Mouse (Mus musculus): ENCODE measurements around the gene Ppp1r12c. TPM values are rescaled to one million over a fixed set of nuclear protein-coding genes. Genes with fewer than 3 reads are reported as not detected.

Ppp1r12c gene
- polyA plus RNA-seq, 1 experiment from 2014 or later: 33.0 TPM

- Histone ChIP-seq H3K4me3 (ENCODE audit: low read depth, low read length) (no peak overlapping the region), H3K27me3 (ENCODE audit: control insufficient read depth, insufficient read depth, low read length) (0 out of 2 replicates have a peak, but pooled peaks cover 4% of the 10 kb centered on the region), H3K36me3 (replicated peaks; ENCODE audit: control insufficient read depth, insufficient read depth, low read depth, low read length) (no peaks in the 10 kb centered on the region), H3K9me3 (replicated peaks; ENCODE audit: control insufficient read depth, low read length) (no peaks in the 10 kb centered on the region), H3K9ac (replicated peaks; ENCODE audit: low read length) (no peak overlapping the region), H3K4me2 (ENCODE audit: low read depth, low read length) (no peak overlapping the region), H3K27ac (replicated peaks; ENCODE audit: low read depth, low read length) (no peak overlapping the region), H3K4me1 (ENCODE audit: control insufficient read depth, insufficient read depth, low read length) (no peaks in the 10 kb centered on the region)
- DNase-seq (ENCODE audit: low spot score): no peak
- no peak for ATAC-seq (replicated peaks; ENCODE audit: insufficient number of reproducible peaks, low FRiP score, low TSS enrichment, low read depth)
- WGBS: 82% methylated on average over 6 of the region's 6 CpGs
Measured at GRCm38 (mm10) chr7:4522292-4522691, 20.8 kb upstream of the Ppp1r12c start.

GRCm38 (mm10) chr7:4521231-4522003 lies 19.9 kb upstream of the Ppp1r12c start:
- Histone ChIP-seq H3K36me3 (replicated peaks; ENCODE audit: control insufficient read depth, insufficient read depth, low read depth, low read length) (no peaks in the 10 kb centered on the region), H3K4me3 (ENCODE audit: low read depth, low read length) (peak overlapping the region; percentile 3; the same call in 1 of the 2 replicates), H3K27me3 (ENCODE audit: control insufficient read depth, insufficient read depth, low read length) (0 out of 2 replicates have a peak, but pooled peaks cover 4% of the 10 kb centered on the region), H3K9me3 (replicated peaks; ENCODE audit: control insufficient read depth, low read length) (no peaks in the 10 kb centered on the region), H3K27ac (replicated peaks; ENCODE audit: low read depth, low read length) (no peak overlapping the region), H3K9ac (replicated peaks; ENCODE audit: low read length) (no peak overlapping the region), H3K4me1 (ENCODE audit: control insufficient read depth, insufficient read depth, low read length) (no peaks in the 10 kb centered on the region), H3K4me2 (ENCODE audit: low read depth, low read length) (peak overlapping the region; percentile 31)
- 32% methylated on average over 32 of the region's 32 CpGs for WGBS
- DNase-seq (ENCODE audit: low spot score): peak; percentile 40
- ATAC-seq (replicated peaks; ENCODE audit: insufficient number of reproducible peaks, low FRiP score, low TSS enrichment, low read depth): no peak

GRCm38 (mm10) chr7:4518487-4518886 lies 17.0 kb upstream of the Ppp1r12c start:
- H3K9ac ChIP-seq (replicated peaks; ENCODE audit: low read length): no peak overlapping the region
- ATAC-seq (replicated peaks; ENCODE audit: insufficient number of reproducible peaks, low FRiP score, low TSS enrichment, low read depth) (no peak), DNase-seq (ENCODE audit: low spot score) (no peak)
- H3K4me2 ChIP-seq (ENCODE audit: low read depth, low read length): no peak overlapping the region
- H3K36me3 ChIP-seq (replicated peaks; ENCODE audit: control insufficient read depth, insufficient read depth, low read depth, low read length): no peaks in the 10 kb centered on the region
- H3K4me1 ChIP-seq (ENCODE audit: control insufficient read depth, insufficient read depth, low read length): no peaks in the 10 kb centered on the region
- WGBS: 79% methylated on average over 1 of the region's 1 CpGs
- no peak overlapping the region for H3K4me3 ChIP-seq (ENCODE audit: low read depth, low read length)
- H3K27me3 ChIP-seq (ENCODE audit: control insufficient read depth, insufficient read depth, low read length): 0 out of 2 replicates have a peak, but pooled peaks cover 4% of the 10 kb centered on the region
- H3K9me3 ChIP-seq (replicated peaks; ENCODE audit: control insufficient read depth, low read length): no peaks in the 10 kb centered on the region
- no peak overlapping the region for H3K27ac ChIP-seq (replicated peaks; ENCODE audit: low read depth, low read length)

GRCm38 (mm10) chr7:4516332-4517050 lies 15.0 kb upstream of the Ppp1r12c start, which contains the start of gene Tnnt1:
Gene Tnnt1, minus strand, starts transcription at chr7:4516382.
- Histone ChIP-seq H3K9me3 (replicated peaks; ENCODE audit: control insufficient read depth, low read length) (no peaks in the 10 kb centered on the region), H3K4me2 (ENCODE audit: low read depth, low read length) (no peak within 1 kb of the TSS), H3K4me3 (ENCODE audit: low read depth, low read length) (no peak within 1 kb of the TSS), H3K9ac (replicated peaks; ENCODE audit: low read length) (peak within 1 kb of the TSS; percentile 1; the same call in 1 of the 2 replicates), H3K4me1 (ENCODE audit: control insufficient read depth, insufficient read depth, low read length) (no peaks in the 10 kb centered on the region), H3K27ac (replicated peaks; ENCODE audit: low read depth, low read length) (no peak within 1 kb of the TSS), H3K36me3 (replicated peaks; ENCODE audit: control insufficient read depth, insufficient read depth, low read depth, low read length) (no peaks in the 10 kb centered on the region), H3K27me3 (ENCODE audit: control insufficient read depth, insufficient read depth, low read length) (0 out of 2 replicates have a peak, but pooled peaks cover under 1% of the 10 kb centered on the region)
- peak; percentile 51 for DNase-seq (ENCODE audit: low spot score)
- ATAC-seq (replicated peaks; ENCODE audit: insufficient number of reproducible peaks, low FRiP score, low TSS enrichment, low read depth): peak; percentile 36; the same call in 1 of the 2 replicates
- WGBS: 17% methylated on average over 3 of the region's 4 CpGs

- Histone ChIP-seq H3K27me3 (ENCODE audit: control insufficient read depth, insufficient read depth, low read length) (no peaks in the 10 kb centered on the region), H3K4me2 (ENCODE audit: low read depth, low read length) (no peak overlapping the region), H3K36me3 (replicated peaks; ENCODE audit: control insufficient read depth, insufficient read depth, low read depth, low read length) (no peaks in the 10 kb centered on the region), H3K27ac (replicated peaks; ENCODE audit: low read depth, low read length) (no peak overlapping the region), H3K4me1 (ENCODE audit: control insufficient read depth, insufficient read depth, low read length) (no peaks in the 10 kb centered on the region), H3K9ac (replicated peaks; ENCODE audit: low read length) (peak overlapping the region; percentile 1; the same call in 1 of the 2 replicates), H3K4me3 (ENCODE audit: low read depth, low read length) (no peak overlapping the region), H3K9me3 (replicated peaks; ENCODE audit: control insufficient read depth, low read length) (no peaks in the 10 kb centered on the region)
- 55% methylated on average over 6 of the region's 6 CpGs for WGBS
- DNase-seq (ENCODE audit: low spot score) (no peak), ATAC-seq (replicated peaks; ENCODE audit: insufficient number of reproducible peaks, low FRiP score, low TSS enrichment, low read depth) (peak; percentile 41; the same call in 1 of the 2 replicates)
Measured at GRCm38 (mm10) chr7:4515853-4516252, 14.4 kb upstream of the Ppp1r12c start.

GRCm38 (mm10) chr7:4513829-4514712 lies 12.6 kb upstream of the Ppp1r12c start:
- Histone ChIP-seq H3K36me3 (replicated peaks; ENCODE audit: control insufficient read depth, insufficient read depth, low read depth, low read length) (no peaks in the 10 kb centered on the region), H3K27me3 (ENCODE audit: control insufficient read depth, insufficient read depth, low read length) (no peaks in the 10 kb centered on the region), H3K9ac (replicated peaks; ENCODE audit: low read length) (no peak overlapping the region), H3K9me3 (replicated peaks; ENCODE audit: control insufficient read depth, low read length) (no peaks in the 10 kb centered on the region), H3K4me2 (ENCODE audit: low read depth, low read length) (no peak overlapping the region), H3K4me1 (ENCODE audit: control insufficient read depth, insufficient read depth, low read length) (no peaks in the 10 kb centered on the region), H3K27ac (replicated peaks; ENCODE audit: low read depth, low read length) (no peak overlapping the region), H3K4me3 (ENCODE audit: low read depth, low read length) (no peak overlapping the region)
- 61% methylated on average over 6 of the region's 6 CpGs for WGBS
- no peak for DNase-seq (ENCODE audit: low spot score)
- ATAC-seq (replicated peaks; ENCODE audit: insufficient number of reproducible peaks, low FRiP score, low TSS enrichment, low read depth): no peak

- DNase-seq (ENCODE audit: low spot score): peak; percentile 71
- Histone ChIP-seq H3K4me3 (ENCODE audit: low read depth, low read length) (no peak overlapping the region), H3K9me3 (replicated peaks; ENCODE audit: control insufficient read depth, low read length) (no peaks in the 10 kb centered on the region), H3K27me3 (ENCODE audit: control insufficient read depth, insufficient read depth, low read length) (no peaks in the 10 kb centered on the region), H3K27ac (replicated peaks; ENCODE audit: low read depth, low read length) (no peak overlapping the region), H3K9ac (replicated peaks; ENCODE audit: low read length) (no peak overlapping the region), H3K4me2 (ENCODE audit: low read depth, low read length) (no peak overlapping the region), H3K4me1 (ENCODE audit: control insufficient read depth, insufficient read depth, low read length) (no peaks in the 10 kb centered on the region), H3K36me3 (replicated peaks; ENCODE audit: control insufficient read depth, insufficient read depth, low read depth, low read length) (no peaks in the 10 kb centered on the region)
- WGBS: 29% methylated on average over 13 of the region's 13 CpGs
- ATAC-seq (replicated peaks; ENCODE audit: insufficient number of reproducible peaks, low FRiP score, low TSS enrichment, low read depth): no peak
Measured at GRCm38 (mm10) chr7:4513236-4513635, 11.8 kb upstream of the Ppp1r12c start.
